Mouse (Mus musculus) kidney, postnatal 10 days (tissue): ENCODE measurements at regions not wholly inside any gene's neighbourhood (a gene's known extent, or its start where the extent isn't known, plus 50 kb on each side); places are given as distances from the start of the nearest gene placed in this dataset.
A peak's percentile ranks its signal among the peaks of the same experiment; 100 is the strongest.

Experiments
- DNase-seq: peaks from one replicate; pipeline ENCODE4 v3.0.0; 2021; ENCODE audit warnings: mixed read lengths

DNA sequence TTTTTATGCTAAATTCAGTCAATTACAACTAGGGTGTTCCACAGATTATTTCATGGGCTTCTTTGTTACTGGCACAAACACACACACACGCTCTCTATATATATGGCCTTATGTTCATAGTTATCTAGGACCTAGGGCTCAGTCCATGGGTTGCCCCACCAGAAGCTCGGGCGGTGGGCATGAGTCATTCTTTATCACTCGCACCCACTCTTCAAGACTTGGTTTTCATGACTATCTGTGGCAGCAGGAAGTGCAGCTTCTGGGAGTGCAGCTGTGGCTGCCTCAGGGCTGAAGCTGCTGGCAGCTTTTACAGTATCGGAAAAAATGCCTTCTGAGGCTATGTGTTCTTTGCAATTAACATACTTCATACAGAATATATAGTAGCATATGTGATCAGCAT lies 198.7 kb downstream of the Ipo11 start:
- DNase-seq: no peak

DNA sequence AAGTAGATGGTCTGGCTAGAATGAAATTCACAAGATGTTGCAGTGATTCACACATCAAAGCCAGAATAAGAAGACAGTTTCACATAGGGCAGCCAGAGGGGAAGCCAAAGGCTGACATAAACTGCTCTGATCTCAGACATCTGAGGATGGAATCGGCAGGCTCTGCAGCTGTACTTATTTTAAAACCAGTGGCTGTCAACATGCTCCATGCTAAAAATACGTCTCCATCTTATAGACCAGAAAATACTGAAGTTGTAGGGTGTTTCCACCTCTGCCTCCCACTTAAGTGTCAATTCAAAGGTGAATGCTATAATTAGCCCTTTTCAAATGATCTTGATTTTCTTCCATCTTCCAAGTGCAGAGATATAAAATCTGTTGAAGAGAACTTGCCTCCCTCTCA lies 202.4 kb downstream of the Ipo11 start:
- DNase-seq: no peak

DNA sequence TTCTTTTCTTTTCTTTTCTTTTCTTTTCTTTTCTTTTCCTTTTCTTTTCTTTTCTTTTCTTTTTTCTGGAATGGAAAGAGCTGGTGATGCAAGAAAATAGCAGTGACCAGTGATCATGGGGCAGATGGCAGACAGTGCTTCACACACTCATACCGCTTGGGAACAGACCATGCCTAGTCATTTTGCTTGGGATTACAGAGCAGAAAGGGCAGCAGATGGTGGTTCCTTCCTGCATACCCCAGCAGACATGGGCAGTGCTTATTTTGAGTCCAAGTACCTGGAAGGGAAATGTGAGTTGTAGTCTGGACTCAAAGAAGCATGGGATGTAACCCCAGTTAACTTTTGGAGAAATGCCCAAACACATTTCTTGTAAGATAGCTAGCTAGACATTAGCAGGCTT lies 203.9 kb downstream of the Ipo11 start:
- DNase-seq: no peak

DNA sequence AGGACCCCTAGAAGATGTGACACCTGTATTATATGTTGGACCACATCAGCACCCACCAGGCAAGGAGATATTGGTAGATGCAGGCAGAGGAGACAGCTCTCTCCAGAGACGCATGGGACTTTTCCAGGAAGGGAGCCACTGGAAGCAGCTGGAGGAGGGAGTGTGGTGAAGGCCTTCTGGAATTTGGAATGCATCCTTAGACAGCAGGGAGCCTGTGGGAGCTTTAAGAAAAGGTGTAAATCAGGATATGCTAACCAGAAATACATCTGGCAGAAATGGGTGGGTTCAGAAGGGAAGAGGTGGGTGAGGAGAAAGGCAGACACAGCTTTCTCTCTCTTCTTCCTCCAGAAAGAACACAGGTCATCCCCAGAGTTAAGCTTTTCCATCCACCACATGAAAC lies 213.4 kb downstream of the Ipo11 start:
- DNase-seq: no peak

DNA sequence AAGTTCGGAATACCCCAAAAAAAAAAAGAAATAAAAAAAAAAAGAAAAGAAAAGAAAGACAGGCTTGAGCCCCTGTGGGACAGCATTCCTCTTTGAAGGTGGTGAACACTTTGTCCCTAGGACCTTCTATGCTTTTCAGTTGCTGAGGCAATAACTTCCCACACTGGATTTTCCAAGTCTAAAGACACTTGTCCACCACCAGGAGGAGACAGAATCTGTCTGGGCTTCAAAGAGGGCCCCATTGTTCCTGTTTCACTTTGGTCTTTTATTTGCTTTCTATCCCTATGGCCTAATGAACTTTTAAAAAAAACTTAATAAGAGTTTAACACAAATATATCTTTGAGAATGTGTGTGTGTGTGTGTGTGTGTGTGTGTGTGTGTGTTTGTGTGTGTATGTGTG lies 215.6 kb downstream of the Ipo11 start:
- no peak for DNase-seq

DNA sequence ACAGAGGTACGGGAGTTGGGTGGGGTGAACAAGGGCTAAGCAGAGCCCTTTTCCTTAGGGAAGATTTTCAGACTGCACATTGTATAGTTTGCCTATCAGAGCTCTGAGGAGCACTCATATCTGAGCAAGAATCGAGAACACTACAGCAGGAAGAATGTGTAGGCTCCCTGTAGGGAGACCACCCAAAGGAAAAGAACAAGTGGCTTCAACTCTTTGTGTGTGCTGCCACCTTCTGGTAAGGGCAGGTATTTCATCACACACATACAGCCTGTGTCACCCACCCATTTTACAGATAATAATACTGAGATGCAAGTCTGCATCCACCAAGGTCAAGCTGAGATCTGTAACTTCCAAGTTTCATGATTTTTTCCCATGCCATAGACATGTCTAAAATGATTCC lies 221.0 kb downstream of the Ipo11 start:
- peak; percentile 53 for DNase-seq

DNA sequence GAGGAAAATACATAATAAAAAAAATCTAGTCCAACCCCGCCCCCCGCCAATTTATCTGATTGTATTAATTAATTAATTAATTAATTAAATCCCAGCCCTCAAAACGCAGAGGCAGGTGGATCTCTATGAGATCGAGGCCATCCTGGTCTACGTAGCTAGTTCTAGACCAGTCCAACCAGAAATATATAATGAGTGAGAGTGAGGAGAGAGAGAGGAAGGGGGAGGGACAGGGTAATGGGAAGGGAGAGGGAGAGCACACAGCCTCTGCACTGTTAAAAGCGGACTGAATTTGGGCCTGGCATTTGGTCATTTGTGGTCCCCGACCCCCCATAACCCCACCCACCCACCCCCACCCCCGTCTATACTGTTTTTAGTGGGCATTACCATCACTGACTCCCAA lies 221.5 kb downstream of the Ipo11 start:
- DNase-seq: no peak

DNA sequence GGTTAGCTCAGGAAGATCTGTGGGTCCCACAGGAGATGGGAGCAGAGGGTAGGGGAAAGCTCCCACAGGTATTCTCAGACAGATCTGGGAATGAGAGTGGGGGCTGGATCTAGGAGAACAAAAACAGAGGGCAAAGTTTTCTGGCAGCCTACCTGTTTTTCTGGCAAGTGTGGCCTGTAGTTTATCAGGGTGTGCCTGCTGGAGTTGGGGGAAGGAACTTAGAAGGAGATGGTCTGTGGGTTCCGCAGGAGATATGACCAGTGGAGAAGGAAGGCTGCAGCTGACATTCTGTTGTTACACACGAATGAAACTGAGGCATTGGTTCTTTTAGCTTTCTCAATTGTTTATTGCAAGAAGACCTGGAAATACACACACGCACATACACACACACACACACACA lies 226.2 kb downstream of the Ipo11 start:
- DNase-seq: no peak

DNA sequence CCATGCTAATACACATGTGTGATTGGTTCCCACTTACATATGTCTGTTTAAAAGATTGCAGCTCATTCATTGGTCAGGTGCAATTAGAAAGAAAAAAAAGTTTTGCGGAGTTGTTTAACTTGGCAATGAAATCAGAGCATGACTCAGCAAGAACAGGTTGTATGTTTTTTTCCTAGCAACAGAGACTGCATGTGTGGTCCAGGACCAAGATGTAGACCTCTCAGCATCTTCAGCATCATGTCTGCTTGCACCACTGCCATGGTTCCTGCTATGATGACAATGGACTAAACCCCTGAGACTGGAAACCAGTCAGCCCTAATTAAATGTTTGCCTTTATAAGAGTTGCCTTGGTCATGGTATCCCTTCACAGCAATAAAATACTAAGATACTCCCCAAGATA lies 236.4 kb downstream of the Ipo11 start:
- no peak for DNase-seq

DNA sequence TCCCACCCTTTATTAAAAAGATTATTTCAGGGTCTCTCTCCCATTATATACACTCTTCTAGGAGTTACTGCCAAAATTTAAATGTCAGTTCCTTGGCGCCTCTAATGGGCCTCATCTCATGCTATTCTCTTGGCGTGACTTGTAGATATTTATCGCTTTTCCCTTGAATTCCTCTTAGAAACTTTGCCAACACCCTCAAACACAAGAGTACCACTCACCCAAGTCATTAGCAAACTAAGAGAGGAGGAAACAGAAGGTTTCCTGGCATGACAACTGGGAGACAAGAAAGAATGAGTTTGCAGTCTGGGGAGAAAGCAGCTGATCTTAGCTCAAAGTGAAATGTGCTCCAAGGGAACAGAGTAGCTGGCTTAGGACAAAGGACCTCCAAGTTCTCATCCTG lies 236.8 kb downstream of the Ipo11 start:
- no peak for DNase-seq

DNA sequence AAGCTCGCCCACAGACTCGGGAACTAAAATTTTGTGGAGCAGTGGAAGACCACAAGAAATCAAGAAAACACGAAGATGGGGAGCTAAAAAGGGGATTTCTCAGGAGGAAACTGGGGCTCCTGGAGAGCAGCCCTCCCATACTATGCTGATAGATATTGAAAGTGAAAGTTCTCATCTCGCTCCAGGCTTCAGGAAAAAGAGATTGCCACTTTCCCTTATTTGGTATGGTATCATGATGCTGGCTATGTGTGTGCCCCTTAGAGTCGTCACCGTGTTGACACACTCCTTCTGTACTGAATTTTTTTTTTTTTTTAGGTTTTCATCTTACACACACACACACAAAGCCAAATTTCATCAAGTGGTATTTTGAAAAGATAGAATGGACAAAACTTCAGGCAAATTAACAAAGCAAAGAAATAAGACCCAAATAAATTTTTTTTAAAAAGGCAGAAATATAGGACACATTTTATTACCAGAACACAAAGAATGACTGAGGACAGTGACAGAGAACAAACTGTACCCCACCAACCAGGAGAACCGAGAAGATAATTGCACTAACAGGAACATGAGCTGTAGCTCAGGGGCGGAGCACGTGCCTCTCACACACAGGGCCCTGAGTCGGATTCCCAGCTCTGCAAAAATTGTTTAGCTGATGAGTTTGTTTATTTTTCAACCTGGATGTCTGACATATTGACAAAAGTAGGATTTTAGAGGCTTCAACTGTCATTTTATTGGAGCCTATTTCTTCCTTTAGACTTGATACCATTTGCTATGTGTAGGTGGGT lies 244.8 kb downstream of the Ipo11 start:
- no peak for DNase-seq

DNA sequence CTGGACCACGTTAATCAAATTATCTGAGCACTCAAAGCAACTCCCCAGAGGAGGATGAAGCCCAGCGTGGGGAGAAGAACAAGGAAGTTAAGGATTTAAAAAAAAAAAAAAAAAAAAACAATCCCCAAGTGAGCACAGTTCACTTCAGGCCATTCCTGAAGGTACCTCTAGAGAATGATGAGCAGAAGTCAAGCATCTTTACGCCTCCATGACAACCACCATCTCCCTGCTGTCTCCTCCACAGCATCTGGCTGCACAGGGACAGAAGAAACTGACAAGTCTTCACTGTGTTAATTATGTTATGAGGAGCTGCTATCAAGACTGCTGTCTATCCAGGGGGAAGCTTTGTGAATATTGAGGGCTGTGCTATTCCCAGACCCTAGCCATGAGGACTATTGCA lies 246.6 kb downstream of the Ipo11 start:
- no peak for DNase-seq

DNA sequence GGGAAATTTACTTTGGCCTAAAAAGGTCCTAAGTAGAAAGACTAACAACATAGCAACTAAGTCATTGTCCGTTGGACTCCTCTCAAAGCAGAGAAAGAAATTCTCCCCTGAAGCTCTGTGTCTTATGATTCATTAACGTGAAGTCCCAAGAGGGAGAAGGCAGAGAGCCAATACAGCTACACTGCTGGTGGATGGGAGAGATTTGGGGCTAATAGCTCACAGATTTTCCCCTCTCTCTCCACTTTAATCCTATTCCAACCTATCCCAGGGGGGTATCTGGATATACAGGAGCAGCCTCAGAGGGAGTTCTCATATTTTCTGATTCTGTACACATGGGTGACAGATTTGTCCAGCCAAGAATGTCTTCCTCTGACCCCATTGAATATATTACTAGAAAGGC lies 247.1 kb downstream of the Ipo11 start:
- peak; percentile 11 for DNase-seq

DNA sequence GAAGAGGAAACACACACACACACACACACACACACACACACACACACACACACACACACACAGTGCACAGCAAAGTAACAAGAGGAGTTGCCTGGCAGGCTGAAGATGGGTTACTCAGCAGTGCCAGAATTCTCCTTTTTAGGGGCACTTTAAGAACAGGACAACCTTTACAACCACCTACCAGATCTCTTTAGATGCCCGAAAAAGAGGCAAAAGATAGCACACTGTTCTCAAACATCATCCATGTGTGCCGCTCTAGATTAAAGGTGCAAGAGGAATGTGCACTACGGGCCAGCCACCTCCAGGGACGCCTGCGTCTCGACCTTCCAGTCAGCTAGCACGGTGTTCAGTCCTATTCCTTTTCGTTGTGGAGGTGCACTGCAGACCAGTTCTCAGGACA lies 247.7 kb downstream of the Ipo11 start:
- DNase-seq: no peak

DNA sequence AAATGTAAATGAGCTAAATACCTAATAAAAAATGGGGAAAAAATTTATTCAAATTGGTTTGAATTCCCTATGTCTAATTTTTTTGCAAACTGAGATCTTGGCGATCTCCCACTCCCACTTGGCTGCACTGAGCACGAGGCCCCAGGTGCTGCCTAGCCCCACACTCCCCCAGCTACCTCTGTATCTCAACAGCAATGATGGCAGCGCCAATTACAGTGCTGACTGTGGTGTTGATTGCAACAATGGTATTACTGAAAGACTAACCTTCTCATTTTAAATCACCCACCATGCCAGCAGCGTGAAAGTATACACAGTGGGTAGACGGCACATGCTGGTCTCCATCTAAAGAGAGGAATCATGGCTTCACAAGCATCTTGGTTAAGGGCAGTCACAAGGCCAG lies 267.1 kb downstream of the Ipo11 start:
- no peak for DNase-seq

DNA sequence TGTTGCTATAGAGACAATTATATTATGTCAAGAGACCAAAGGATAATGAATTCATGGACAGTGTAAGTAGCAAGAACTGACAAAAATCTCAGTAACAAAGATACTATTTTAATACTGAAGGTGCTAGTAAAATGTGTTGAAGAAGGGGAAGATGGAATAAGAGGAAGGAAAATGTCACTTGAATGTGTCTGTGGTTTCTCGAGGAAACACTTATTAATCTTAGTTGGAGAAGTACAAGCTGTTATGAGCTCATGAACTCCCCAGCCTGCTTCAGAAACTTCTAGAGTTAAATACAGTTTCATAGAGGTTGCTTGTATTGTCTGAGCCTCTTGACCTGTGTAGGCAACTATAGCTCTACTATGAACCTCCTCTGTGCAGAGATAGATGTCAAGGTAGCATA lies 274.6 kb downstream of the Ipo11 start:
- no peak for DNase-seq

DNA sequence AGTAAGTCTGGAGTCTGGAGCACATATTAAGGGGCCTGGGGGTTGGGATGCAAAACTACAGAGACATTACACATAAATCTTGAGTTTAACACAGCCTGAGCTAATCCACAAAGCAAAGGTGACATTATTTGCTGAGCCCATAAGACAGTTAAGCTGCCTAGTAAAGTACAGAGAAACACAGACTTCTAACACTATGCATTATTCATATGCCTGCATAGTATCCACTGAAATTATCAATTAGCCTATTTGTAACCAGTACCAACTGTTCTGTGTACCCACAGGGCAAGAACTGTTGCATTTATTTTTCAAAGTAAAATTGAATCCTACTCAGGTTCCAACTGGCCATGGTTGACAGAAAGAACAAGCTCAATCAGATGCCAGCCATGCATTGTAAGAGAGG lies 287.4 kb downstream of the Ipo11 start:
- DNase-seq: no peak

DNA sequence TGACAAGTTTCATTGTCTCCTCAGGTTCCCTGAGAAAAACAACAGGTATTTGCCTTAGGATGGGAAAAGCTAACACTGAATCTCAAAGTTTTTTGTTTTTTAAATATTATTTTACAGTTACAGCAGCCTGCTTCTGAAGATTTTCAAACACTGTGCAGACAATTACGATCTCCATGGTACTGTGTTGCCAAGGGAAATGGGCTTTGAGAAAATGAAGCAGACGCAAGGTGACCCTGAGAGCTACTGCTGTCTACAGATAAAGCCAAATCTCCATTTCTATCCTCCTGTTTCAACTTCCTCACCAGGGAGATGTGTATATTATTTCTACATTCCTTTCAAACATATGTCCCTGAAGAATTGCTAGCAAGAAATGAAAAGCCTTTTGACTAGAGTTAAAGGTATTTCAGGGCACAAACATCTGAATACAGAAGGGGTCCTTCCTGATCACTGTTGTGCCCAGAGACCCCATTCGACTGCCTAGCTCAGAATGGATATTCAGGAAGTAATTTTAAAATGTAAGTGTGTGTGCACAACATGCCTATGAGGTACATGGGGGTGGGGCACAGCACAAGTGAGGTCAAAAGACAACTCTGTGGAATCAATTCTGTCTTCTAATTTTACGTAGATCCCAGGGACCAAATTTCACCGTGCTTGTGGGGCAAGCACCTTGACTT lies 293.3 kb downstream of the Ipo11 start:
- DNase-seq: no peak

DNA sequence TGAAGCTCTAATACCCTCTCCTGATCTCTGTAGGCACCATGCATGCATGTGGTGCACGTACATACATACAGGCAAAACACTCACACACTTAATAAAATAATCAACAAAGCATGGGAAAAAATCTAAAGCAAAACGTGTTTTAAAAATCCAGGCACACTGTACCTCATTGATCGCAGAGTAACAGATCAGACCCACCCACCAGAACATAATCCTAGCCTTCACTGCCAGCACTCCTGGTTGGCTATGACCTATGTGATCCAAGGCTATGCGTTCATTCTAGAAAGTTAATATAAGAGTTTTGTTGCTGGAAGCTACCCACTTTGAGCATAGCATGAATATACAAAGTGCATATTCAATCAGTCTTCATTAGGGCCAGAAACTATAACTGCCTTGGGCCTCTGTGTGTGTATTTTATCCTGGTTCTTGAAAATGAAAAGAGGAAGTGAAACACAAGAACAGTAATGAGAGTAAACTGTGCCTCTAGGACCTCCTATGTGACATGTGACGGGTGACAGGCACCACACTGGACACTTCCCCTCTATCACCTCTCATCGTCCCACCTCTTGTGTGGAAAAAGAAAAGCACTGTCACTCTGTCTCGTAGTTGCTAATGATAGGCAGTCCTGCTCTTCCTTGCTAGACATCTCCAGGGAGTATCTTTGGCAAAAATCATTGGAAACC lies 297.9 kb downstream of the Ipo11 start:
- no peak for DNase-seq

DNA sequence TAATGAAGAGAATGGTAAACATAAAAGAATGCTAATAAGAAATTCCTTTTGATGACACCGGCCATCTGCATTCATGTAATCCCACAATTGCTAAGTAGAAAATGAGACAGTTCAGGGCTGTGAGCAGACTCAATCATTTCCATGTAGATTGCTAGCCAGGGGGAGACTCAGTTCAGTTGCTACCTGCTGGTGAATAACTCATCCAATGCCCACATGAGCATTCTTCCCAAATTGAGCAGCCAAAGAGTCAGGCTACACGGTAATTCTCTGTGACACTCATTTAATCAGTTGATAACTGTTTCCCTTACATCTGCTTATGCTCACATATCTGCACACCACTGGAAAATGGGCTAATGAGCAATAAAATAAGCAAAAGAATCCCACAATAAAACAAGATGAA lies 345.0 kb downstream of the Ipo11 start:
- DNase-seq: no peak

DNA sequence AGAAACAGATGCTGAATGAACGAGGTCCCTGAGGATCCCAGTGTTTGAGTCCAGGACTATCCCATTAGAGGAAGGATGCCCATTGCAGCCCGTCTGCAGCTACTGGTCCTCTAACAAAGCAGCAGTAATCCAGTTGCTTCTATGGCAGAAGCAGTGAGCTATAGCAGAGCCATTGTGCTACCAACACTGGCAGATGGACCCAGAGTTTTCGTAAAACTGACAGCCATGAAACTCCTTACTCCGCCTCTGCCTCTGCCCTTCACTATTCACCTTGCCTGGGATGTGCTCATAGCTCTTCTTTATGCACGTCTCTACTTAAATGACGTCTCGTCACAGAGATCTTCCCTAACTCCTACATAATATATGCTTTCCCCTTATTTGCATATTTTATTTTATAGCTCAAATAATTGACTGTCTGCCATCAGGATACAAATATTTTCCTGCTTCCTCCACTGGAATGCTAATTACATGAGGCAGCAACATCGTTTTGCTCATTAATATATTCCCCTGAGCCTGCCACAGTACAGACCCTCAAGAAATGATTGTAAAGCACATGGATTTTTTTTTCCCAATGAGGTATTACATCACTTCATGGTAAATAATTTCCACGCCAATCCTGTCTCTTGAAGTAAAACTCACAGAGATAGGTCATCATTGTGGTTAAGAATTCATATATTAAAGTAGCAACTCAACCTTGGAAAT lies 368.9 kb downstream of the Ipo11 start:
- no peak for DNase-seq

DNA sequence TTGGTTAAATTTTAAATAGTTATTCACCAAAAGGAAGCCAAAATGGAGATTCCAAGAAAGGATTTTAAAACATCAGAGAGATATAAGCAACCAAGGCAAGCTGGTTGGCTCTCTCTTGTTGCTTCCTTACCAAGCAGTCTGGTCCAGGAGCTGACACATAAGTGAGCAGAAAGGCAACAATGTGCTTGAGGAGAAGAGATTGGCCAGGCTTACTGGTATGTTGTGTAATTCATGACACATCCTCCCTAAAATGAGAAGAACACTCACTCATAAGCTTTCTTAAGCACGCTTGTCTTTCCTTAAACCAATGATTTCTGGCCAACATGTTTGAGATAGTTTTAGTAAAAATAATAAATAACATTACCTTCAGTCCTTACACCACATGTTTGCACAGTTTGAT lies 374.2 kb downstream of the Ipo11 start:
- DNase-seq: no peak

DNA sequence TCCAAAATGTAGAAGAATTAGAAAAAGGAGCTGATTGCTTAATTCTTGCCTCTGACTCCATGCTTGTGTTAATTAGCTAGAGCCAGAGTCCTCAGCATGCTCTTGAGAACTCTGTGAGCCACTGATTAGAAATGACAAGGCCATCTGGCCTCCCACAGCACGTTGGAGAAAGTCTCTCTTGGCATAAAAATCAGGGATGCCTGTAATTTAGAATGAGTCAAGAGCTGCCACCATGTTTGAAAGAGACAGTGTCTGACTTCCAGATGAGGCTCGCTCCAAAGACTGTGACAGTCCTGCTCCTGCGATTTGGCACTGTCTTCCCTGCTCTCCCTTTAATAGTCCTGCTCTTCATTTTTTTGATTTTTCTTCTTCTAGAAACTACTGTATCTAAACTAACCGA lies 374.6 kb downstream of the Ipo11 start:
- DNase-seq: no peak
